In genomic region chr2:21059618-21060346, GRCm38 (mm10) we compare ENCODE assay signal across 16 mouse cellular contexts.
DNase-seq lines count a peak whose midpoint lies in the region; ATAC-seq and TF ChIP-seq lines count a peak whose summit lies in the region.
"Had no signal": no experiment of that assay in that cellular context is flagged by ENCODE, and none has a peak within 500 bp of the region (broad histone marks: within the 10 kb centered on the region; RNA-seq: fewer than 3 reads in every experiment).

No protein-coding gene starts in this region.

- H3K27me3 ChIP-seq in heart, embryonic 10.5 days (ENCODE audit: insufficient read depth, poor library complexity, severe bottlenecking): no peaks in the 10 kb centered on the region
- no peaks in the 10 kb centered on the region for H3K27me3 ChIP-seq in forebrain, embryonic 14.5 days (replicated peaks; ENCODE audit: control insufficient read depth, insufficient read depth, low read length)
- H3K27me3 ChIP-seq in hindbrain, embryonic 16.5 days (replicated peaks; ENCODE audit: control insufficient read depth, insufficient read depth, low read length): no peaks in the 10 kb centered on the region
- H3K27me3 ChIP-seq in neural tube, embryonic 12.5 days (replicated peaks): no peaks in the 10 kb centered on the region
- H3K27me3 ChIP-seq: embryonic facial prominence, embryonic 12.5 days; heart, embryonic 15.5 days; limb, embryonic 12.5 days; liver, embryonic 15.5 days had no signal

- peak; percentile 68 for ATAC-seq in forebrain, embryonic 14.5 days
- peak; percentile 25 for ATAC-seq in hindbrain, embryonic 16.5 days
- ATAC-seq in neural tube, embryonic 12.5 days (ENCODE audit: low FRiP score, low read depth): peak; percentile 59

- H3K9ac ChIP-seq in forebrain, embryonic 14.5 days (ENCODE audit: low read length): 0 out of 2 replicates have a peak overlapping the region, but pooled peaks have one; percentile 17
- no peak overlapping the region; the same call in 1 of the 2 replicates for H3K9ac ChIP-seq in hindbrain, embryonic 16.5 days (ENCODE audit: low read depth, low read length)
- H3K9ac ChIP-seq in neural tube, embryonic 12.5 days: no peak overlapping the region
- H3K9ac ChIP-seq: embryonic facial prominence, embryonic 12.5 days; heart, embryonic 15.5 days; limb, embryonic 12.5 days; liver, embryonic 15.5 days had no signal

- no peak for TF ChIP-seq POLR2A in lung, adult 2 months (IDR thresholded peaks at IDR 0.05; ENCODE audit: borderline replicate concordance, extremely low read depth, low read depth, low read length)

- H3K4me2 ChIP-seq in forebrain, embryonic 14.5 days (ENCODE audit: low read length): peak overlapping the region; percentile 16; the same call in 1 of the 2 replicates
- H3K4me2 ChIP-seq in hindbrain, embryonic 16.5 days (ENCODE audit: low read length): no peak overlapping the region; the same call in 1 of the 2 replicates
- peak overlapping the region; percentile 16; the same call in 1 of the 2 replicates for H3K4me2 ChIP-seq in neural tube, embryonic 12.5 days (replicated peaks)
- H3K4me2 ChIP-seq: embryonic facial prominence, embryonic 12.5 days; heart, embryonic 15.5 days; limb, embryonic 12.5 days; liver, embryonic 15.5 days had no signal

- no peak for TF ChIP-seq CTCF in lung, adult 2 months (IDR thresholded peaks at IDR 0.05; ENCODE audit: insufficient read depth, low read length)

- WGBS in heart, embryonic 10.5 days: 50% methylated on average over 3 of the region's 3 CpGs
- 2% methylated on average over 3 of the region's 3 CpGs for WGBS in forebrain, embryonic 14.5 days
- 4% methylated on average over 3 of the region's 3 CpGs for WGBS in hindbrain, embryonic 16.5 days
- 6% methylated on average over 3 of the region's 3 CpGs for WGBS in neural tube, embryonic 12.5 days
- WGBS in lung, adult 2 months: 62% methylated on average over 3 of the region's 3 CpGs

- H3K27ac ChIP-seq in heart, embryonic 10.5 days: no peak overlapping the region
- H3K27ac ChIP-seq in forebrain, embryonic 14.5 days (ENCODE audit: low read depth, low read length): peak overlapping the region; percentile 85
- peak overlapping the region; percentile 74 for H3K27ac ChIP-seq in hindbrain, embryonic 16.5 days (ENCODE audit: low read depth, low read length)
- H3K27ac ChIP-seq in neural tube, embryonic 12.5 days: no peak overlapping the region
- H3K27ac ChIP-seq: embryonic facial prominence, embryonic 12.5 days; heart, embryonic 15.5 days; limb, embryonic 12.5 days; liver, embryonic 15.5 days had no signal

- no peaks in the 10 kb centered on the region for H3K9me3 ChIP-seq in heart, embryonic 10.5 days
- no peaks in the 10 kb centered on the region for H3K9me3 ChIP-seq in forebrain, embryonic 14.5 days (replicated peaks; ENCODE audit: control insufficient read depth, low read length)
- H3K9me3 ChIP-seq in hindbrain, embryonic 16.5 days (ENCODE audit: control insufficient read depth, low read length): no peaks in the 10 kb centered on the region; the same call in 1 of the 2 replicates
- no peaks in the 10 kb centered on the region for H3K9me3 ChIP-seq in neural tube, embryonic 12.5 days
- H3K9me3 ChIP-seq: embryonic facial prominence, embryonic 12.5 days; heart, embryonic 15.5 days; limb, embryonic 12.5 days; liver, embryonic 15.5 days had no signal

- peak; percentile 9 for DNase-seq in heart, adult 11 months
- no peak for DNase-seq in heart, embryonic 10.5 days (ENCODE audit: low spot score)
- peak; percentile 66 for DNase-seq in forebrain, embryonic 14.5 days (ENCODE audit: low spot score)
- no peak for DNase-seq in lung, adult 2 months
- DNase-seq in cerebellum, adult 9-10 months: no peak
- no peak for DNase-seq in lung, postnatal 10 days
- DNase-seq: cerebellum, adult 8-10 months; lung, postnatal 4 days; thymus, adult 18-20 months had no signal

- H3K36me3 ChIP-seq in heart, embryonic 10.5 days: no peaks in the 10 kb centered on the region
- no peaks in the 10 kb centered on the region for H3K36me3 ChIP-seq in forebrain, embryonic 14.5 days (ENCODE audit: control insufficient read depth, insufficient read depth, low read length)
- no peaks in the 10 kb centered on the region for H3K36me3 ChIP-seq in hindbrain, embryonic 16.5 days (ENCODE audit: control insufficient read depth, insufficient read depth, low read length)
- H3K36me3 ChIP-seq in neural tube, embryonic 12.5 days: no peaks in the 10 kb centered on the region
- H3K36me3 ChIP-seq: embryonic facial prominence, embryonic 12.5 days; heart, embryonic 15.5 days; limb, embryonic 12.5 days; liver, embryonic 15.5 days had no signal

- no peak overlapping the region for H3K4me3 ChIP-seq in heart, embryonic 10.5 days
- no peak overlapping the region for H3K4me3 ChIP-seq in forebrain, embryonic 14.5 days (ENCODE audit: low read depth, low read length)
- no peak overlapping the region for H3K4me3 ChIP-seq in hindbrain, embryonic 16.5 days (ENCODE audit: low read length)
- H3K4me3 ChIP-seq in neural tube, embryonic 12.5 days: no peak overlapping the region
- H3K4me3 ChIP-seq in lung, adult 2 months (replicated peaks; ENCODE audit: extremely low read depth, low read depth, low read length): no peak overlapping the region
- H3K4me3 ChIP-seq: embryonic facial prominence, embryonic 12.5 days; heart, embryonic 15.5 days; limb, embryonic 12.5 days; liver, embryonic 15.5 days; myocyte had no signal

- H3K4me1 ChIP-seq in heart, embryonic 10.5 days: peaks cover 8% of the 10 kb centered on the region; the same call in 1 of the 2 replicates
- peaks cover 23% of the 10 kb centered on the region for H3K4me1 ChIP-seq in forebrain, embryonic 14.5 days (ENCODE audit: control insufficient read depth, insufficient read depth, low read length)
- peaks cover 14% of the 10 kb centered on the region for H3K4me1 ChIP-seq in hindbrain, embryonic 16.5 days (ENCODE audit: control insufficient read depth, insufficient read depth, low read depth, low read length)
- peaks cover 15% of the 10 kb centered on the region for H3K4me1 ChIP-seq in neural tube, embryonic 12.5 days
- H3K4me1 ChIP-seq in lung, adult 2 months (ENCODE audit: control insufficient read depth, insufficient read depth, low read length): no peaks in the 10 kb centered on the region; the same call in 1 of the 2 replicates
- H3K4me1 ChIP-seq: embryonic facial prominence, embryonic 12.5 days; heart, embryonic 15.5 days; liver, embryonic 15.5 days had no signal

Comparison
In these comparisons a context has a peak if more than half of its experiments do, and no peak if none do; other contexts are left out.
1. DNase-seq: peak in heart, adult 11 months (single experiment) and forebrain, embryonic 14.5 days (single experiment); none in heart, embryonic 10.5 days (single experiment), lung, adult 2 months (single experiment), cerebellum, adult 9-10 months (single experiment) and lung, postnatal 10 days (single experiment).
2. H3K27ac ChIP-seq: peak in forebrain, embryonic 14.5 days (single experiment) and hindbrain, embryonic 16.5 days (single experiment); none in heart, embryonic 10.5 days (single experiment) and neural tube, embryonic 12.5 days (single experiment).
3. Peak in every context shown above with its lines, with median percentiles within 50 percentile points of each other: ATAC-seq.